Mouse (Mus musculus) kidney, embryonic 14.5 days (tissue): ENCODE measurements at regions not wholly inside any gene's neighbourhood (a gene's known extent, or its start where the extent isn't known, plus 50 kb on each side); places are given as distances from the start of the nearest gene placed in this dataset.
"Not testable (repeated sequence)": the region's sequence is repeated elsewhere in the genome, so short reads cannot be mapped to it uniquely, and the experiment has no call there.

ENCODE experiments used
- ATAC-seq: fragments of 200-750 bp; cut with Nextera tagmentation; 2 replicates; pipeline ENCODE4 v1.8.0; 2017; ENCODE audit warnings: moderate number of reproducible peaks, mild to moderate bottlenecking, moderate TSS enrichment, moderate library complexity; ENCODE audit not compliant: low FRiP score, low TSS enrichment
- H3K27ac ChIP-seq: fragments of 300-500 bp; sonication (generic); 2 replicates; pipeline ENCODE4 v1.5.1; 2014; ENCODE audit warnings: low read depth, mild to moderate bottlenecking, low read length, moderate library complexity, mixed read lengths
- H3K27me3 ChIP-seq: fragments of 300-500 bp; sonication (generic); 2 replicates; pipeline ENCODE4 v1.6.1; 2014; ENCODE audit warnings: mild to moderate bottlenecking, low read length; ENCODE audit not compliant: control insufficient read depth, insufficient read depth
- H3K36me3 ChIP-seq: fragments of 300-500 bp; sonication (generic); 2 replicates; pipeline ENCODE4 v1.6.1; 2014; ENCODE audit warnings: low read length, mixed read lengths; ENCODE audit not compliant: control insufficient read depth, insufficient read depth
- H3K4me1 ChIP-seq: fragments of 300-500 bp; sonication (generic); 2 replicates; pipeline ENCODE4 v1.6.1; 2014; ENCODE audit warnings: low read length, mixed read lengths; ENCODE audit not compliant: control insufficient read depth, insufficient read depth
- H3K4me2 ChIP-seq: fragments of 300-500 bp; sonication (generic); replicated peaks from 2 replicates; pipeline ENCODE4 v1.6.1; 2014; ENCODE audit warnings: low read depth, mild to moderate bottlenecking, low read length
- H3K4me3 ChIP-seq: fragments of 300-500 bp; sonication (generic); 2 replicates; pipeline ENCODE4 v1.5.1; 2014; ENCODE audit warnings: mild to moderate bottlenecking, low read length
- H3K9ac ChIP-seq: fragments of 300-500 bp; sonication (generic); 2 replicates; pipeline ENCODE4 v1.6.1; 2014; ENCODE audit warnings: low read depth, mild to moderate bottlenecking, low read length, moderate library complexity
- H3K9me3 ChIP-seq: fragments of 300-500 bp; sonication (generic); 2 replicates; pipeline ENCODE4 v1.6.1; 2016; ENCODE audit warnings: low read length; ENCODE audit not compliant: control insufficient read depth
- WGBS: fragments of 180-500 bp; shearing (Covaris S2); extraction: QIAGEN DNeasy Blood & Tissue Kit; methylation state at CpG from one replicate; pipeline ENCODE4 v1.1.7; 2014; 5-methylcytosine and 5-hydroxymethylcytosine counted together

DNA sequence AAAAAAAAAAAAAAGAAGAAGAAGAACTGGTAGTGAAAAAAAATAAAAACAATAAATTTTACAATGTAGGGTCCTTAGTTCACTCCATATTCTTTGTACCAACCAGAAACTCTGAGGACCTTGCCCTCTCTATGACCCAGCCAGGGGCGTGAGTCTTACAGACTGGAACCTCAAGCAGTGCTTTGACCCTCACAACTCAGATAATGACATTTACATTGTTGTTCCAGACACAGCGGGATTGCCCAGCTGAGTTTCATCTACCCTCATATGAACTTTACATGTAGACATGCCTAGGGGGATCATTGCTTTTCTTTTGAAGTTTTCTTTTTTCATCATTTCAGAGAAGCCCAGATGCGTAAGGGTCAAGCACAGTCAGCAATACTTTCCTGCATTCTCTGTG lies 1496.6 kb upstream of the 4931417E11Rik start:
- H3K9ac ChIP-seq: no peak overlapping the region
- 43% methylated on average over 3 of the region's 3 CpGs for WGBS
- H3K27me3 ChIP-seq: no peaks in the 10 kb centered on the region
- H3K4me3 ChIP-seq: no peak overlapping the region
- H3K36me3 ChIP-seq: no peaks in the 10 kb centered on the region
- H3K4me1 ChIP-seq: no peaks in the 10 kb centered on the region
- peak; percentile 39; the same call in 1 of the 2 replicates for ATAC-seq
- no peaks in the 10 kb centered on the region for H3K9me3 ChIP-seq
- H3K27ac ChIP-seq: no peak overlapping the region
- no peak overlapping the region for H3K4me2 ChIP-seq

DNA sequence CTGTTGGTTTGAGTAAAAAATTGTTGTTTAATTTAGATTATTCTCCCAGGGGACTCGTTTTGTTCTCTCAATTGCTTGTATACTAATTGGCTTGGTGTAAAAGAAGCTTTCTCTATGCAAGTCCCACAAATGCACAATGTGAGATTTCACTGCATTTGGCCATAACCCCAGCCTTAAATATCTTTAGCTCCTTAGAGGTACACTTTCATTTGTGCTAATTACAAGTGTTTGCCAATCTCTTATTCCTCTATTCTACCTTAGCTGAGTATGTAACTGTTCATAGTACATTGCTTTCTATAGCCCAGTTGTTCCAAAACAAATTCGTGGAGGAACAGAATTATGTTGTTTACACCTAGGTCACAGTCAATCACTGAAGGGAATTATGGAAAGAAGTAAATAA lies 1459.0 kb upstream of the 4931417E11Rik start:
- H3K9ac ChIP-seq: no peak overlapping the region
- no peak overlapping the region for H3K4me3 ChIP-seq
- no peaks in the 10 kb centered on the region for H3K9me3 ChIP-seq
- no peaks in the 10 kb centered on the region for H3K36me3 ChIP-seq
- no peak for ATAC-seq
- H3K27me3 ChIP-seq: no peaks in the 10 kb centered on the region
- WGBS: 72% methylated on average over 2 of the region's 2 CpGs
- H3K27ac ChIP-seq: no peak overlapping the region
- no peak overlapping the region for H3K4me2 ChIP-seq
- H3K4me1 ChIP-seq: no peaks in the 10 kb centered on the region

DNA sequence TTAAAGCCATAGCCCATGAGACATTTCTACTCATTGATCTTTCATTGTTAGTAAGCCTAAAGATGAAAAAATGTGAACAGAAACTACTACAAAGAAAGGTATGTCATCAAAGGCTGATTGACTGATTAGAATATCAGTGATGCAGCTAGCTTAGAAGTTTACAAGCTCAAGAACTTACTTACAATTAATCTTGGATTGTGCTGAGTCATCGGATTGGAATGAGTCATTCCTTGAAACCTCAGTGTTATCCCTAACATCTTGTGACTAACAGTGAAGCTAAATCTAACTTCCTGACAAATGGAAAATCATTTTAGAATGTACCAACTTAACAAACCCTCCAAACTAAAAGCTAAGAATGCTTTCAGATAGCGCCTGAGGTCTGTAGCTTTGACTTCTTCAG lies 1434.1 kb upstream of the 4931417E11Rik start:
- H3K36me3 ChIP-seq: no peaks in the 10 kb centered on the region
- H3K9me3 ChIP-seq: no peaks in the 10 kb centered on the region
- H3K4me3 ChIP-seq: no peak overlapping the region
- no peak for ATAC-seq
- no peak overlapping the region for H3K27ac ChIP-seq
- H3K4me2 ChIP-seq: no peak overlapping the region
- no peaks in the 10 kb centered on the region for H3K4me1 ChIP-seq
- 83% methylated on average over 2 of the region's 2 CpGs for WGBS
- no peak overlapping the region for H3K9ac ChIP-seq
- no peaks in the 10 kb centered on the region for H3K27me3 ChIP-seq

- Histone ChIP-seq H3K4me2 (no peak overlapping the region), H3K9ac (no peak overlapping the region), H3K9me3 (no peaks in the 10 kb centered on the region), H3K36me3 (no peaks in the 10 kb centered on the region), H3K4me1 (no peaks in the 10 kb centered on the region), H3K27me3 (no peaks in the 10 kb centered on the region), H3K4me3 (no peak overlapping the region), H3K27ac (no peak overlapping the region)
- WGBS: 87% methylated on average over 8 of the region's 8 CpGs
- no peak for ATAC-seq
Measured at GRCm38 (mm10) chr6:74870626-74871320, 1401.3 kb upstream of the 4931417E11Rik start.

DNA sequence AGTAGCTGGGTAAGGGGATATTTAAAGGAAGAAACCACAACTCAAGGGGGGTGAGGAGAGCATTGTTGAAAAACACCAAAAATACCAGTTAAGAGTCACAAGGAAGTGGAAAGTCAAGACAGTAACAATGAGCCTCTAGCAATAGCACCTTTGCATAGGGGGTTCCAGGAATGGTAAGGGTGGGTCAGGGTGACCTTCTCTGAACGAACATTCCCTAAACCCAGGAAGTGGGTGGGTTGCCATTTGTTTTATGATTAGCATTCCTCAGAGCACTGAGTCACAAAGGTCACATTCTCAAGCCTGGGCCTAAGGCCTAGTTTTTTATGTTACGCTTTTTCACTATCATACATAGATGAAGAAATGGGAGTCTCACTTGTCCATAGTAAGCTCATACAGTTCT lies 1351.2 kb upstream of the 4931417E11Rik start:
- H3K4me2 ChIP-seq, H3K27me3 ChIP-seq, ATAC-seq, H3K9me3 ChIP-seq, H3K4me3 ChIP-seq, H3K36me3 ChIP-seq, H3K9ac ChIP-seq, H3K4me1 ChIP-seq, H3K27ac ChIP-seq: not testable (repeated sequence)
- WGBS: 80% methylated on average over 2 of the region's 2 CpGs
